Mouse (Mus musculus): ENCODE data around the gene Ccne1.

Ccne1 gene

GRCm38 (mm10) chr7:38054246-38054645 is 53.1 kb downstream of the Ccne1 start:
- peak; percentile 17 for DNase-seq (ENCODE audit: low spot score)

Measured in T-cell, adult 2 months (primary cell).